Mouse (Mus musculus) forebrain, embryonic 14.5 days (tissue): ENCODE measurements around the gene Ssc5d. TPM values are rescaled to one million over a fixed set of nuclear protein-coding genes. Genes with fewer than 3 reads are reported as not detected.
A peak's percentile ranks its signal among the peaks of the same experiment; 100 is the strongest.

ENCODE experiments used
- ATAC-seq: fragments of 200-750 bp; cut with Nextera tagmentation; 2 replicates; pipeline ENCODE4 v1.8.0; 2017; ENCODE audit warnings: mild to moderate bottlenecking, moderate library complexity
- DNase-seq: peaks from one replicate; pipeline ENCODE4 v3.0.0-alpha.2; 2015; ENCODE audit warnings: low spot score
- H3K27ac ChIP-seq: fragments of 300-500 bp; sonication (generic); 2 replicates; pipeline ENCODE4 v1.5.1; 2014; ENCODE audit warnings: low read depth, mild to moderate bottlenecking, control low read depth, low read length, moderate library complexity
- H3K27me3 ChIP-seq: fragments of 300-500 bp; sonication (generic); replicated peaks from 2 replicates; pipeline ENCODE4 v1.6.1; 2014; ENCODE audit warnings: low read length, control low read depth, mixed read lengths; ENCODE audit not compliant: control insufficient read depth, insufficient read depth
- H3K36me3 ChIP-seq: fragments of 300-500 bp; sonication (generic); 2 replicates; pipeline ENCODE4 v1.6.1; 2014; ENCODE audit warnings: low read length, control low read depth; ENCODE audit not compliant: control insufficient read depth, insufficient read depth
- H3K4me1 ChIP-seq: fragments of 300-500 bp; sonication (generic); 2 replicates; pipeline ENCODE4 v1.6.1; 2014; ENCODE audit warnings: antibody characterized with exemption, low read length, control low read depth; ENCODE audit not compliant: control insufficient read depth, insufficient read depth
- H3K4me2 ChIP-seq: fragments of 300-500 bp; sonication (generic); 2 replicates; pipeline ENCODE4 v1.6.1; 2014; ENCODE audit warnings: mild to moderate bottlenecking, control low read depth, low read length
- H3K4me3 ChIP-seq: fragments of 300-500 bp; sonication (generic); 2 replicates; pipeline ENCODE4 v1.5.1; 2014; ENCODE audit warnings: low read depth, low read length, control low read depth
- H3K9ac ChIP-seq: fragments of 300-500 bp; sonication (generic); 2 replicates; pipeline ENCODE4 v1.6.1; 2014; ENCODE audit warnings: mild to moderate bottlenecking, low read length, control low read depth, moderate library complexity
- H3K9me3 ChIP-seq: fragments of 300-500 bp; sonication (generic); replicated peaks from 2 replicates; pipeline ENCODE4 v1.6.1; 2016; ENCODE audit warnings: low read length, control low read depth, mixed read lengths; ENCODE audit not compliant: control insufficient read depth
- WGBS: fragments of 180-500 bp; shearing (Covaris S2); extraction: QIAGEN DNeasy Blood & Tissue Kit; methylation state at CpG from one replicate; pipeline ENCODE4 v1.1.7; 2014; 5-methylcytosine and 5-hydroxymethylcytosine counted together
- polyA plus RNA-seq: library from polyadenylated mRNA; unstranded; fragments of >200 nt; fragmentation: Nextera tagmentation; extraction: Ambion mirVana; gene quantifications from 2 replicates; pipeline ENCODE4 v1.2.1, GENCODE M21; 2014

The Ssc5d gene
- polyA plus RNA-seq, 1 experiment from 2014 or later, result 0.23 TPM

GRCm38 (mm10) chr7:4922508-4922907 lies 3.1 kb upstream of the Ssc5d start:
- peak overlapping the region; percentile 34 for H3K4me3 ChIP-seq
- H3K27me3 ChIP-seq, result no peaks in the 10 kb centered on the region
- peak; percentile 85 for ATAC-seq
- H3K9ac ChIP-seq, result peak overlapping the region; percentile 75
- H3K36me3 ChIP-seq, result peaks cover 39% of the 10 kb centered on the region
- DNase-seq, result peak; percentile 95
- peak overlapping the region; percentile 96 for H3K27ac ChIP-seq
- no peaks in the 10 kb centered on the region for H3K9me3 ChIP-seq
- WGBS, result under 1% methylated on average over 14 of the region's 14 CpGs
- peaks cover 35% of the 10 kb centered on the region for H3K4me1 ChIP-seq
- H3K4me2 ChIP-seq, result peak overlapping the region; percentile 91

GRCm38 (mm10) chr7:4922931-4923565 lies 2.5 kb upstream of the Ssc5d start:
- H3K4me1 ChIP-seq, result peaks cover 35% of the 10 kb centered on the region
- H3K27ac ChIP-seq, result peak overlapping the region; percentile 96
- WGBS, result 2% methylated on average over 14 of the region's 14 CpGs
- DNase-seq, result peak; percentile 94
- H3K4me2 ChIP-seq, result peak overlapping the region; percentile 91
- no peaks in the 10 kb centered on the region for H3K27me3 ChIP-seq
- peak overlapping the region; percentile 34 for H3K4me3 ChIP-seq
- H3K36me3 ChIP-seq, result peaks cover 34% of the 10 kb centered on the region
- no peaks in the 10 kb centered on the region for H3K9me3 ChIP-seq
- peak overlapping the region; percentile 75 for H3K9ac ChIP-seq
- peak; percentile 56 for ATAC-seq

- 0 out of 2 replicates have a peak, but pooled peaks have one; percentile 6 for ATAC-seq
- Histone ChIP-seq H3K4me2 (peak overlapping the region; percentile 91), H3K9me3 (no peaks in the 10 kb centered on the region), H3K27me3 (no peaks in the 10 kb centered on the region), H3K4me3 (peak overlapping the region; percentile 34), H3K36me3 (peaks cover 28% of the 10 kb centered on the region), H3K9ac (peak overlapping the region; percentile 75), H3K4me1 (peaks cover 35% of the 10 kb centered on the region), H3K27ac (peak overlapping the region; percentile 96)
- peak; percentile 54 for DNase-seq
- WGBS, result 6% methylated on average over 37 of the region's 37 CpGs
These were observed 1.8 kb upstream of the Ssc5d start for GRCm38 (mm10) chr7:4923586-4924364.

- peaks cover 35% of the 10 kb centered on the region for H3K4me1 ChIP-seq
- DNase-seq (no peak), ATAC-seq (no peak)
These were observed 1.1 kb upstream of the Ssc5d start for GRCm38 (mm10) chr7:4924483-4924882.

GRCm38 (mm10) chr7:4924891-4925301 lies 689 bp upstream of the Ssc5d start:
- Histone ChIP-seq H3K4me3 (no peak overlapping the region), H3K4me2 (peak overlapping the region; percentile 91), H3K9ac (no peak overlapping the region), H3K4me1 (peaks cover 35% of the 10 kb centered on the region), H3K27me3 (no peaks in the 10 kb centered on the region), H3K27ac (peak overlapping the region; percentile 96), H3K9me3 (no peaks in the 10 kb centered on the region), H3K36me3 (peaks cover 17% of the 10 kb centered on the region)
- DNase-seq, result peak; percentile 67
- ATAC-seq, result peak; percentile 14; the same call in 1 of the 2 replicates
- 4% methylated on average over 3 of the region's 4 CpGs for WGBS

More at GRCm38 (mm10) chr7:4924483-4924882, 1.1 kb upstream of the Ssc5d start:
- Histone ChIP-seq H3K9me3 (no peaks in the 10 kb centered on the region), H3K27me3 (no peaks in the 10 kb centered on the region), H3K4me2 (peak overlapping the region; percentile 91), H3K9ac (peak overlapping the region; percentile 75), H3K27ac (peak overlapping the region; percentile 96), H3K36me3 (peaks cover 21% of the 10 kb centered on the region), H3K4me3 (no peak overlapping the region; the same call in 1 of the 2 replicates)
- 8% methylated on average over 4 of the region's 4 CpGs for WGBS

GRCm38 (mm10) chr7:4926849-4927248 lies 1.3 kb downstream of the Ssc5d start:
- no peak overlapping the region for H3K4me3 ChIP-seq
- H3K9me3 ChIP-seq, result no peaks in the 10 kb centered on the region
- no peak overlapping the region for H3K4me2 ChIP-seq
- DNase-seq (no peak), ATAC-seq (no peak)
- no peak overlapping the region for H3K9ac ChIP-seq
- no peak overlapping the region for H3K27ac ChIP-seq
- no peaks in the 10 kb centered on the region for H3K36me3 ChIP-seq
- no peaks in the 10 kb centered on the region for H3K27me3 ChIP-seq
- WGBS, result 83% methylated on average over 16 of the region's 16 CpGs
- peaks cover 31% of the 10 kb centered on the region for H3K4me1 ChIP-seq

GRCm38 (mm10) chr7:4927711-4928110 lies 2.1 kb downstream of the Ssc5d start:
- Histone ChIP-seq H3K27me3 (no peaks in the 10 kb centered on the region), H3K27ac (no peak overlapping the region), H3K36me3 (no peaks in the 10 kb centered on the region), H3K4me2 (no peak overlapping the region), H3K9me3 (no peaks in the 10 kb centered on the region), H3K4me1 (peaks cover 27% of the 10 kb centered on the region), H3K9ac (no peak overlapping the region), H3K4me3 (no peak overlapping the region)
- ATAC-seq (no peak), DNase-seq (no peak)
- WGBS, result 65% methylated on average over 8 of the region's 8 CpGs

GRCm38 (mm10) chr7:4928323-4928722 lies 2.7 kb downstream of the Ssc5d start:
- Histone ChIP-seq H3K9ac (no peak overlapping the region), H3K4me3 (no peak overlapping the region)
- WGBS, result 85% methylated on average over 17 of the region's 17 CpGs

GRCm38 (mm10) chr7:4933103-4933502 lies 7.5 kb downstream of the Ssc5d start:
- WGBS, result 84% methylated on average over 12 of the region's 12 CpGs
- H3K9ac ChIP-seq, result no peak overlapping the region
- H3K27ac ChIP-seq, result no peak overlapping the region
- no peaks in the 10 kb centered on the region for H3K36me3 ChIP-seq
- no peak overlapping the region for H3K4me2 ChIP-seq
- no peak for ATAC-seq
- no peak for DNase-seq
- no peaks in the 10 kb centered on the region for H3K27me3 ChIP-seq
- no peaks in the 10 kb centered on the region for H3K4me1 ChIP-seq
- no peak overlapping the region for H3K4me3 ChIP-seq
- H3K9me3 ChIP-seq, result peaks cover 3% of the 10 kb centered on the region; the same call in 1 of the 2 replicates

More at GRCm38 (mm10) chr7:4928323-4928722, 2.7 kb downstream of the Ssc5d start:
- Histone ChIP-seq H3K27ac (no peak overlapping the region), H3K4me1 (peaks cover 27% of the 10 kb centered on the region), H3K9me3 (no peaks in the 10 kb centered on the region), H3K36me3 (no peaks in the 10 kb centered on the region), H3K4me2 (no peak overlapping the region), H3K27me3 (no peaks in the 10 kb centered on the region)
- ATAC-seq, result no peak
- DNase-seq, result no peak
